In genomic region chr4:88155490-88156160, GRCm38 (mm10) we compare ENCODE assay signal across 30 mouse cellular contexts.
A peak's percentile ranks its signal among the peaks of the same experiment; 100 is the strongest.
DNase-seq lines count a peak whose midpoint lies in the region; ATAC-seq and TF ChIP-seq lines count a peak whose summit lies in the region.
"Had no signal": no experiment of that assay in that cellular context is flagged by ENCODE, and none has a peak within 500 bp of the region (broad histone marks: within the 10 kb centered on the region; RNA-seq: fewer than 3 reads in every experiment).

No protein-coding gene starts in this region.

- H3K27me3 ChIP-seq in liver, postnatal 0 days (ENCODE audit: insufficient read depth, low read length) = no peaks in the 10 kb centered on the region
- no peaks in the 10 kb centered on the region for H3K27me3 ChIP-seq in kidney, embryonic 16.5 days (ENCODE audit: insufficient read depth, low read length)
- H3K27me3 ChIP-seq: CH12.LX; embryonic facial prominence, embryonic 12.5 days; intestine, embryonic 15.5 days; limb, embryonic 15.5 days; neural tube, embryonic 13.5 days had no signal

- no peak overlapping the region for H3K4me3 ChIP-seq in liver, postnatal 0 days (ENCODE audit: low read depth, low read length)
- no peak overlapping the region for H3K4me3 ChIP-seq in kidney, embryonic 16.5 days (ENCODE audit: low read length)
- H3K4me3 ChIP-seq: embryonic facial prominence, embryonic 12.5 days; erythroblast, embryonic 14.5 days; hindbrain, embryonic 10.5 days; intestine, embryonic 15.5 days; limb, embryonic 15.5 days; midbrain, embryonic 10.5 days; myocyte; neural tube, embryonic 13.5 days had no signal

- no peaks in the 10 kb centered on the region for H3K36me3 ChIP-seq in liver, postnatal 0 days (replicated peaks; ENCODE audit: insufficient read depth, low read length)
- H3K36me3 ChIP-seq in kidney, embryonic 16.5 days (ENCODE audit: insufficient read depth, low read length) = no peaks in the 10 kb centered on the region
- H3K36me3 ChIP-seq: embryonic facial prominence, embryonic 12.5 days; hindbrain, embryonic 10.5 days; intestine, embryonic 15.5 days; limb, embryonic 15.5 days; midbrain, embryonic 10.5 days; neural tube, embryonic 13.5 days had no signal

- no peaks in the 10 kb centered on the region for H3K4me1 ChIP-seq in liver, postnatal 0 days (ENCODE audit: insufficient read depth)
- no peaks in the 10 kb centered on the region for H3K4me1 ChIP-seq in kidney, embryonic 16.5 days (ENCODE audit: insufficient read depth, low read length)
- H3K4me1 ChIP-seq: hindbrain, embryonic 10.5 days; intestine, embryonic 15.5 days; limb, embryonic 15.5 days had no signal

- no peak for TF ChIP-seq EP300 in liver, postnatal 0 days (IDR thresholded peaks at IDR 0.05; ENCODE audit: low read depth)

- no peak overlapping the region for H3K4me2 ChIP-seq in liver, postnatal 0 days (ENCODE audit: low read depth, low read length)
- H3K4me2 ChIP-seq in kidney, embryonic 16.5 days (replicated peaks; ENCODE audit: low read depth, low read length) = no peak overlapping the region
- H3K4me2 ChIP-seq: embryonic facial prominence, embryonic 12.5 days; heart, embryonic 11.5 days; intestine, embryonic 15.5 days; limb, embryonic 15.5 days; lung, embryonic 14.5 days; neural tube, embryonic 13.5 days had no signal

- no peak overlapping the region for H3K27ac ChIP-seq in liver, postnatal 0 days (ENCODE audit: low read depth)
- H3K27ac ChIP-seq in kidney, embryonic 16.5 days (ENCODE audit: low read length) = no peak overlapping the region
- H3K27ac ChIP-seq: embryonic facial prominence, embryonic 12.5 days; hindbrain, embryonic 10.5 days; intestine, embryonic 15.5 days; limb, embryonic 15.5 days; midbrain, embryonic 10.5 days; neural tube, embryonic 13.5 days had no signal

- WGBS in liver, postnatal 0 days (ENCODE audit: insufficient replicate concordance) = 52% methylated on average over 3 of the region's 3 CpGs
- WGBS in kidney, embryonic 16.5 days = 78% methylated on average over 3 of the region's 3 CpGs

- DNase-seq in cerebellum, postnatal 14 days = peak; percentile 32 to 43
- no peak for DNase-seq in cerebellum, adult 8-10 months
- no peak for DNase-seq in liver, postnatal 0 days
- no peak for DNase-seq in liver
- DNase-seq in yolk sac, embryonic 10.5 days (ENCODE audit: low spot score) = peak; percentile 48
- DNase-seq in urinary bladder, postnatal 36 days (ENCODE audit: low spot score in 2 of 2) = no peak
- DNase-seq: adrenal gland, postnatal 10 days; heart, adult 11 months; kidney, adult 8-10 months; kidney, postnatal 25 days; lung, embryonic 14.5 days; lung, postnatal 4 days; right cerebral cortex, adult 18-20 months; thymus, adult 2 months had no signal

- ATAC-seq in liver, postnatal 0 days = peak; percentile 62
- peak; percentile 58 for ATAC-seq in common myeloid progenitor, adult 5-6 weeks (replicated peaks; ENCODE audit: low read depth, poor library complexity, severe bottlenecking)
- ATAC-seq in kidney, embryonic 16.5 days (ENCODE audit: low FRiP score, low TSS enrichment) = no peak
- ATAC-seq: forebrain, embryonic 14.5 days; hindbrain, embryonic 16.5 days; intestine, embryonic 15.5 days; midbrain, embryonic 16.5 days had no signal

- H3K9me3 ChIP-seq in liver, postnatal 0 days (ENCODE audit: low read length) = no peaks in the 10 kb centered on the region
- H3K9me3 ChIP-seq in kidney, embryonic 16.5 days (ENCODE audit: low read length) = no peaks in the 10 kb centered on the region
- H3K9me3 ChIP-seq: embryonic facial prominence, embryonic 12.5 days; G1E; hindbrain, embryonic 10.5 days; intestine, embryonic 15.5 days; limb, embryonic 15.5 days; midbrain, embryonic 10.5 days; neural tube, embryonic 13.5 days had no signal

- H3K9ac ChIP-seq in liver, postnatal 0 days (replicated peaks) = no peak overlapping the region
- H3K9ac ChIP-seq in kidney, embryonic 16.5 days (replicated peaks; ENCODE audit: low read length) = no peak overlapping the region
- H3K9ac ChIP-seq: embryonic facial prominence, embryonic 12.5 days; intestine, embryonic 15.5 days; limb, embryonic 15.5 days; lung, embryonic 14.5 days; neural tube, embryonic 13.5 days had no signal

- TF ChIP-seq CTCF in liver, postnatal 0 days (IDR thresholded peaks at IDR 0.05; ENCODE audit: low read depth) = no peak

Comparison
In these comparisons a context has a peak if more than half of its experiments do, and no peak if none do; other contexts are left out.
1. DNase-seq: peak in cerebellum, postnatal 14 days (2 of 2) and yolk sac, embryonic 10.5 days (single experiment); none in cerebellum, adult 8-10 months (single experiment), liver, postnatal 0 days (single experiment), liver (single experiment) and urinary bladder, postnatal 36 days (0 of 2).